Mouse (Mus musculus): Measurements from ENCODE around the gene Cyp2d22. TPM values are rescaled to one million over a fixed set of nuclear protein-coding genes. Genes with fewer than 3 reads are reported as not detected.

Cyp2d22 gene
- total and polyA plus RNA-seq, 2 experiments from 2014 or later = 1.7 to 2.4 TPM

GRCm38 (mm10) chr15:82407536-82407935 is 27.5 kb upstream of the Cyp2d22 start:
- Histone ChIP-seq H3K27ac (ENCODE audit: low read depth, low read length) (no peak overlapping the region), H3K4me3 (ENCODE audit: low read depth, low read length) (no peak overlapping the region), H3K4me2 (ENCODE audit: low read depth, low read length, poor library complexity, severe bottlenecking) (no peak overlapping the region), H3K27me3 (ENCODE audit: insufficient read depth, low read length) (no peaks in the 10 kb centered on the region), H3K36me3 (ENCODE audit: insufficient read depth, low read length) (no peaks in the 10 kb centered on the region), H3K9ac (replicated peaks; ENCODE audit: low read length, poor library complexity, severe bottlenecking) (no peak overlapping the region), H3K4me1 (ENCODE audit: insufficient read depth, low read length) (no peaks in the 10 kb centered on the region), H3K9me3 (ENCODE audit: low read length) (no peaks in the 10 kb centered on the region)
- WGBS = 89% methylated on average over 4 of the region's 4 CpGs
- DNase-seq (ENCODE audit: low spot score) (no peak), ATAC-seq (ENCODE audit: low FRiP score) (no peak)
- TF ChIP-seq CTCF (IDR thresholded peaks at IDR 0.05) = no peak

- TF ChIP-seq CTCF (IDR thresholded peaks at IDR 0.05) = no peak
- no peak within 1 kb of the TSS for H3K9ac ChIP-seq (replicated peaks; ENCODE audit: low read length, poor library complexity, severe bottlenecking)
- H3K27ac ChIP-seq (ENCODE audit: low read depth, low read length) = no peak within 1 kb of the TSS
- no peaks in the 10 kb centered on the region for H3K9me3 ChIP-seq (ENCODE audit: low read length)
- WGBS = 97% methylated on average over 6 of the region's 6 CpGs
- no peak within 1 kb of the TSS for H3K4me2 ChIP-seq (ENCODE audit: low read depth, low read length, poor library complexity, severe bottlenecking)
- DNase-seq (ENCODE audit: low spot score) (no peak), ATAC-seq (ENCODE audit: low FRiP score) (no peak)
- no peak within 1 kb of the TSS for H3K4me3 ChIP-seq (ENCODE audit: low read depth, low read length)
- no peaks in the 10 kb centered on the region for H3K27me3 ChIP-seq (ENCODE audit: insufficient read depth, low read length)
- H3K36me3 ChIP-seq (ENCODE audit: insufficient read depth, low read length) = no peaks in the 10 kb centered on the region
- H3K4me1 ChIP-seq (ENCODE audit: insufficient read depth, low read length) = no peaks in the 10 kb centered on the region
Measured at GRCm38 (mm10) chr15:82406981-82407380, 26.9 kb upstream of the Cyp2d22 start, which contains the start of gene Cyp2d10. Cyp2d10 (minus strand) TSS chr15:82407195.

DNA sequence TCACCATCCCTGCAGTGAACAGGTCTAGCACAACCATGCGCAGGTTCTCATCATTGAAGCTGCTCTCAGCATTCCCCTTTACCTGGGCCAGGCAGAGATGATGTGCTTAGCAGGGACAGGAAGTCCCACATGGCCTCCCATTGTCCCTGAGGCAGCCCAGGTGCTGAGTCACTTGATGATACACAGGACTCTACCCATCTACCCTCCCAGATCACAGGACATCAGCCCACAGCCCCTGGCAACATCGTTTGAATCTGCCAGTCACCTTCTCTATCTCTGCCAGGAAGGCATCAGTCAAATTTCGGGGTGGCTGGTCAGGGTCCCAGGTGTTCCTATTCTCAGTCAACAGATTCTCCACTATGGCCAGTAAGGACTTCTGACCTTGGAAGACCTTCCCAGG is 24.1 kb upstream of the Cyp2d22 start:
- Histone ChIP-seq H3K9ac (replicated peaks; ENCODE audit: low read length, poor library complexity, severe bottlenecking) (no peak overlapping the region), H3K27ac (ENCODE audit: low read depth, low read length) (no peak overlapping the region), H3K4me3 (ENCODE audit: low read depth, low read length) (no peak overlapping the region), H3K9me3 (ENCODE audit: low read length) (no peaks in the 10 kb centered on the region), H3K4me2 (ENCODE audit: low read depth, low read length, poor library complexity, severe bottlenecking) (no peak overlapping the region), H3K36me3 (ENCODE audit: insufficient read depth, low read length) (no peaks in the 10 kb centered on the region), H3K4me1 (ENCODE audit: insufficient read depth, low read length) (no peaks in the 10 kb centered on the region), H3K27me3 (ENCODE audit: insufficient read depth, low read length) (no peaks in the 10 kb centered on the region)
- 93% methylated on average over 3 of the region's 3 CpGs for WGBS
- DNase-seq (ENCODE audit: low spot score) (no peak), ATAC-seq (ENCODE audit: low FRiP score) (no peak)
- no peak for TF ChIP-seq CTCF (IDR thresholded peaks at IDR 0.05)

DNA sequence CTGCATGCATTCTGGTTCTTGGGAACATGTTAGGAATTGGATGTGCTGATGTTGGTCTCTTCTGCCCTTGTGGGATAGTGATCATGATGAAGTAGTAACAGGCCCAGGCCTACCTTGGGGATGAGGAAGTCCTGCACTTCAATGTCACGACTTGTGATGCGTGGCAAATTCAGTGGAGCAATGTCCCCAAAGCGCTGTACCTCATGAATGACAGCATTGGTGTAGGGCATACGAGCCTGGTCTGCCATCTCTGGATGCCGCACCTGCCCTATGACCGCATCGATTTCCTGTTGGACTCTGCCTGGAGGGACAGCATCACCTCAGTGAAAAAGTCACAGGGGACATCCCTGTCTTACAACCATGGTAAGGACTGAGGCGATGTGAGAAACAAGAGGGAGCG is 23.5 kb upstream of the Cyp2d22 start:
- WGBS = 92% methylated on average over 9 of the region's 9 CpGs
- H3K36me3 ChIP-seq (ENCODE audit: insufficient read depth, low read length) = no peaks in the 10 kb centered on the region
- no peak overlapping the region for H3K4me2 ChIP-seq (ENCODE audit: low read depth, low read length, poor library complexity, severe bottlenecking)
- no peaks in the 10 kb centered on the region for H3K4me1 ChIP-seq (ENCODE audit: insufficient read depth, low read length)
- no peaks in the 10 kb centered on the region for H3K9me3 ChIP-seq (ENCODE audit: low read length)
- H3K27me3 ChIP-seq (ENCODE audit: insufficient read depth, low read length) = no peaks in the 10 kb centered on the region
- ATAC-seq (ENCODE audit: low FRiP score) (no peak), DNase-seq (ENCODE audit: low spot score) (no peak)
- no peak overlapping the region for H3K27ac ChIP-seq (ENCODE audit: low read depth, low read length)
- H3K9ac ChIP-seq (replicated peaks; ENCODE audit: low read length, poor library complexity, severe bottlenecking) = no peak overlapping the region
- TF ChIP-seq CTCF (IDR thresholded peaks at IDR 0.05) = no peak
- H3K4me3 ChIP-seq (ENCODE audit: low read depth, low read length) = no peak overlapping the region

- ATAC-seq (ENCODE audit: low FRiP score) (no peak), DNase-seq (ENCODE audit: low spot score) (no peak)
- no peak overlapping the region for H3K4me3 ChIP-seq (ENCODE audit: low read depth, low read length)
- no peaks in the 10 kb centered on the region for H3K36me3 ChIP-seq (ENCODE audit: insufficient read depth, low read length)
- H3K27ac ChIP-seq (ENCODE audit: low read depth, low read length) = no peak overlapping the region
- no peaks in the 10 kb centered on the region for H3K9me3 ChIP-seq (ENCODE audit: low read length)
- H3K27me3 ChIP-seq (ENCODE audit: insufficient read depth, low read length) = no peaks in the 10 kb centered on the region
- no peak for TF ChIP-seq CTCF (IDR thresholded peaks at IDR 0.05)
- no peak overlapping the region for H3K4me2 ChIP-seq (ENCODE audit: low read depth, low read length, poor library complexity, severe bottlenecking)
- WGBS = 82% methylated on average over 6 of the region's 6 CpGs
- H3K4me1 ChIP-seq (ENCODE audit: insufficient read depth, low read length) = no peaks in the 10 kb centered on the region
- no peak overlapping the region for H3K9ac ChIP-seq (replicated peaks; ENCODE audit: low read length, poor library complexity, severe bottlenecking)
Measured at GRCm38 (mm10) chr15:82402741-82403140, 22.7 kb upstream of the Cyp2d22 start.

GRCm38 (mm10) chr15:82402106-82402505 is 22.0 kb upstream of the Cyp2d22 start:
- Histone ChIP-seq H3K9ac (replicated peaks; ENCODE audit: low read length, poor library complexity, severe bottlenecking) (no peak overlapping the region), H3K9me3 (ENCODE audit: low read length) (no peaks in the 10 kb centered on the region), H3K4me3 (ENCODE audit: low read depth, low read length) (no peak overlapping the region), H3K4me1 (ENCODE audit: insufficient read depth, low read length) (no peaks in the 10 kb centered on the region), H3K27me3 (ENCODE audit: insufficient read depth, low read length) (no peaks in the 10 kb centered on the region), H3K4me2 (ENCODE audit: low read depth, low read length, poor library complexity, severe bottlenecking) (no peak overlapping the region), H3K36me3 (ENCODE audit: insufficient read depth, low read length) (no peaks in the 10 kb centered on the region), H3K27ac (ENCODE audit: low read depth, low read length) (no peak overlapping the region)
- TF ChIP-seq CTCF (IDR thresholded peaks at IDR 0.05) = no peak
- ATAC-seq (ENCODE audit: low FRiP score) = no peak
- no peak for DNase-seq (ENCODE audit: low spot score)
